Mouse (Mus musculus) cerebellum, adult 18-20 months (tissue): ENCODE measurements at regions not wholly inside any gene's neighbourhood (a gene's known extent, or its start where the extent isn't known, plus 50 kb on each side); places are given as distances from the start of the nearest gene placed in this dataset.
"Not testable (repeated sequence)": the region's sequence is repeated elsewhere in the genome, so short reads cannot be mapped to it uniquely, and the experiment has no call there.

Experiments
- DNase-seq, 2 experiments: peaks; one replicate each; pipeline ENCODE4 v3.0.0; 2021

DNA sequence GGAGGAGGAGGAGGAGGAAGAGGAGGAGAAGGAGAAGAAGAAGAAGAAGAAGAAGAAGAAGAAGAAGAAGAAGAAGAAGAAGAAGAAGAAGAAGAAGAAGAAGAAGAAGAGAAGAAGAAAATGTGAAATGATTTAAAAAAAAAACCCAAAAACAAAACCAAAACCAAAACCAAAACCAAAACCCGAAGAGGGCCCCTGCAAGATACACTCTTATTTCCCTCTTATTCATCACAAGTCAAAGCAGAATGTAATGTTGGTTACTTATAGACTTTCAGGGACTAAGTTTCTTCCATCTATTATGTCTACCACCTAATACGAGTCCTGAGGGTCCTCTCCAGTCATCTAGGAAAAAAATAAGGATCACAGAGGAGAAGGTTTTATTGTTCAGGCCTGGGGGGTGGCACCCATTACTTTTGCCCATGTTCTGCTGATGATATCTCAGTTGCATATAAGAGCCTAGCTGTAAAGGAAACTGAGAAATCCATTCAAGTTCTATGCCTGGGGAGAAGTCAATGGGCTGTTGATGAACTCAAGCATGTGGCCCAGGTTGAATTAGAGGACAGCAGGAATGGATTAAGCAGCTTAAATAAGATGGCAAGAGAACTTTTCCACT lies 118.0 kb downstream of the Gm5426 start:
- no peak for DNase-seq

GRCm38 (mm10) chr10:96257935-96258334 lies 121.5 kb downstream of the Gm5426 start:
- DNase-seq = no peak

DNA sequence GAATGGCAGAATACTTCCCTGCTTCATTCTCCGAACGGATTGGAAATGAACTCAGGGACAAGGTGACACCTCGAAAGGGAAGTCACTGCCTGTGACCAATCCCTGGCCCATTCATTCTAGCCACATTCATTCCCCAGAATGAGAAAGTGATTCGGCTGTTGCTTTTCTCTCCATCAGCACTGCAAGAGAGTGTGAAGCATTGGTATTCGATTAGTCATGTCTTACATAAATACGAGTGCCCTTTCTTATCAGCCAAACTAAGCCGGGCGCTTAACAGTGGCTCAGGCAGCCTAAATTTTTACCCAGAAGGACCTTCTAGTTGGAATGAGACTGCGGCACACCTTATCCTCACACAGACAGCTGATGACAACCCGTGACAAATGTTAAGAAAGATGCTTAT lies 122.8 kb downstream of the Gm5426 start:
- DNase-seq = no peak

- DNase-seq = no peak
Observed at GRCm38 (mm10) chr10:96259648-96260047, 123.2 kb downstream of the Gm5426 start.

DNA sequence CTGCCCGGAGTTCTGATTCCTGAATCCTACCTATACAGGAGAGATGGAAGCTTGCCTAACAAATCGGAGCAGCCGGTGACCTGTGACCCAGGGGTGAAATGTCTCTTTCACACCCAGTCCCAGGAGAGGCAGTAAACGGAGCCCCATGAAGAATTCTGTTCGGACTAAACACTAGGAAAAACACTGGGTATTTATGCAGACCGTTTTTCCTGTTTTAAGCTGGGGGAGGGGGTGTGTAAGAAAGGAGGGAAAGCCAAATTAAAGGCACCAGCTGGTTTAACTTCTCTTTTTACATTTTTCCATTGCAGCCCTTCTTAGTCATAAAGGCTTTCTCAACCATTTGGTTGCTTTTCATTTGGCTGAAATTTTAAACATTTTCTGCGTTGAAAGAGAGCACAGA lies 127.1 kb downstream of the Gm5426 start:
- DNase-seq = no peak

GRCm38 (mm10) chr10:96264433-96264832 lies 128.0 kb downstream of the Gm5426 start:
- DNase-seq = no peak

DNA sequence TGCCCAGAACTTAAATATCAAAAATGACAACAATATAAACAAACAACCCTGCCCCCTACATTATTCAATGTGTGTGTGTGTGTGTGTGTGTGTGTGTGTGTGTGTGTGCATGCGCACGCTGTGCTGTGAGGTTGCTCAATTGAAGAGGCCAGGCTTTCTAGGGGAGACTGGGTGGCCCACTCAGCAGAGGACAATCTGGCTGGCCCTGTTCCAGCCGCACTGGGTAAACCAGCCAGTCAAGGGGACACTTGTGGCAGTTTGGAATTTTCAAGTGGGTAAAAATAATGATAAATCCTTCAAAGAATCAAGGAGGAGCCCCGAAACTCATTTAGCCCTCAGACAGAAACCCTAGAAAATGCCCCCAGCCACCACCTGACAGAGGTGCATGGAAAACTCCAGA lies 128.5 kb downstream of the Gm5426 start:
- DNase-seq = no peak

- no peak for DNase-seq
Observed at GRCm38 (mm10) chr10:96266100-96266735, 129.8 kb downstream of the Gm5426 start.

- no peak for DNase-seq
Observed at GRCm38 (mm10) chr10:96267603-96268002, 131.2 kb downstream of the Gm5426 start.

DNA sequence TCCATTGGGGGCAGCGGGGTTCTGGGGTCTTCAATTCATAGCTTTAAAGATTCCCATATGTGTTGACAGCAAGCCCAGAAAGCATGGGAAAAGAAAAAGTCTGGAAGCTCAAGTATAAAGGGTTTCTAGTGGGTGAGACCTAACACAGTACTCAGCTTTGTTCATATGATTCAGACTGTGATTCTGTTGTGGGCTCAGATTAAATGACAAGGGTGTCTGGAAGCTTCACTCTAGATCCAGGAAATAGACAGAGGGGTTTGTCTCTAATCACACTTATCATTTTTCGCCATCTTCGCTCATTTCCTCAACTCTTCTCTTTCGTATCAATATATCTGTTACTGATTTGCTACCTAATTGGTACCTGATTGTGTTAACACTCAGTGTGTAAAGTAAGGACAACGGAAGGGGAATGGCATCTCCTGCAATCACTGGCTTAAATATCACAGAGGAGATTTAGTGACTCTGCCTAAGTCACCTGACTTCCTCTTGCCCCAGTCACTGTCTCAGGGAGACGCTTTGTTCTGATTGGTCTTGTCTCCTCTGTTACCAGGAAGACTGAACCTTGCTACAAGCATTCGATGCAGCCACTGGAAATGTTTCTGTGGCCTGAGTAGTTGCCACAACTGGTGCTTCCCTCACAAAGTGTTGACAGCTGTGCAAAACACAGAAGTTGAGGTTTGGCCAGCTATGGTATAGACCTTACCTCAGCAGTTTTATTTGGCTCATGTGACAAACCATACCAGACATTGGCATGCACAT lies 137.4 kb downstream of the Gm5426 start:
- DNase-seq = no peak

DNA sequence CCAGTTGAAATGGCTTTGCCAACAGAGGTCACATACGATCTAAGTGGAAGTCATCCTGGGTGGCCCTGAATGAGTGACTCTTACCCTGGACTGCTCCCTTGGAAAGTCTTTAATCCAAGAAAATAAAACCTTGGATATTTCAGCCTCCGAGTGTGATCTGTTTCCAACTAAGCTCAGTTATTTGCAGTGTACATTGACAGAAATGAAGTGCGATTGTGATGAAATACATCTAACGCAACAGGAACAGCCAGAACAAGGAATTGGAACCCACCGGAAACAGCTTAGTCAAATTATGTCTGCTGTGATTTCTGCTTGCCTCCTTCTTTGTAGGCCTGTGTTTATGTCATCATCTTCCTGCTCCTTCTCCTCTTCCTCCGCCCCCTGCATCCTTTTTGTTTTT lies 143.7 kb downstream of the Gm5426 start:
- DNase-seq = no peak

GRCm38 (mm10) chr10:96285407-96286093 lies 149.1 kb downstream of the Gm5426 start:
- DNase-seq = no peak

GRCm38 (mm10) chr10:96286094-96286485 lies 149.7 kb downstream of the Gm5426 start:
- DNase-seq = no peak

DNA sequence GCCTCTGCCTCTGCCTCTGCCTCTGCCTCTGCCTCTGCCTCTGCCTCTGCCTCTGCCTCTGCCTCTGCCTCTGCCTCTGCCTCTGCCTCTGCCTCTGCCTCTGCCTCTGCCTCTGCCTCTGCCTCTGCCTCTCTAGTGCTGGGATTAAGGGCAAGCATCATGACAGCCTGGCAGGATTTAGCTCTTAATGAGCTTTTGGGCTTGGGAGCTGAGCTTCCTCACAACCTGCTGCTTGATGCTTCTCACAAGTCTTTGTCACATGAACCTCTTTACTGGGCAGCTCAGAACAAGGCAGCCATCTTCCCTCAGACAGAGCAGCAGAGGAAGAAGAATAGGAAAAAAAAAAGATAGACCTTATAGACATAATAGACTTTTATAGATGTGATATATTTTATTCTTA lies 152.6 kb downstream of the Gm5426 start:
- DNase-seq = not testable (repeated sequence)

DNA sequence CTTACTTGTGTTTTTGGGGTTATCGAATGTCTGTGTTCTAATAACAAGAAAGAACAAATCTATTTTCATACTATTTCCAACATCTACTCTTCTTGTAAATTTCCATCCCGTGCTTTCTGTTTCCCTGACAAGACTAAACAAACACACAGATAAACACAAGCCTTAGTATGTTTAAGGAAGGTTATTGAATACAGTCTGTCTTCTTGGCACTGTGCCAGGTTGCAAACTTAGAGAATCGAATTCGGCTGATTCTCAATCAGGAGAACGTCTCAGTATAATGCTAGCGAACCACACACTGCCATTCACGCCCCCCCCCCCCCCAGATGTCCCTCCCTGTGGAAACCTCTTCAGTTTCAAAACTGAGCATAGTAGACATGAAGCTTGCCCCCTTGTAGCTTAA lies 157.2 kb downstream of the Gm5426 start:
- DNase-seq = no peak

GRCm38 (mm10) chr10:96294666-96295065 lies 158.3 kb downstream of the Gm5426 start:
- no peak for DNase-seq

GRCm38 (mm10) chr10:96297658-96298057 lies 161.3 kb downstream of the Gm5426 start:
- DNase-seq = peak; percentile 42

- DNase-seq = no peak
Observed at GRCm38 (mm10) chr10:96298566-96298965, 162.2 kb downstream of the Gm5426 start.

DNA sequence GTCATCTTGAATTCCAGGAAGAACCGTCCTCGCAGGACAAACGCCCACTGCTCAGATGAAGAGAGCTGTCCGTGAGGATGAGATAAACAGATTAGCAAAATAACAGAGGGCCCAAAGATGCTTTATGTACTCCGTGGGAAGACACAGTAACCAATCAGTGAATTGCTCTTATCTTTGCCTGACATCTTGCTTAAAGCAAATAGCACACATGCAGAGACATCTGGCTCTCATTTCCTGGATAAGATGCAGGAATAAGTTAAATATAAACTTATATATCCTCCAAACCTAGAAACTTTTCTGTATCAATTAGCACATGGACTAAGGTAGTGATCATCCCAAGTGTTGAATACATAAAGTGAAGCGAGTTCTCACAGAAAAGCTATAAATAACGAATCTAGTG lies 169.3 kb downstream of the Gm5426 start:
- no peak for DNase-seq

GRCm38 (mm10) chr10:96308713-96309445 lies 172.5 kb downstream of the Gm5426 start:
- DNase-seq = peak; percentile 39 to 43

GRCm38 (mm10) chr10:96309766-96310165 lies 173.4 kb downstream of the Gm5426 start:
- DNase-seq = no peak

- no peak for DNase-seq
Observed at GRCm38 (mm10) chr10:96325297-96325696, 188.9 kb downstream of the Gm5426 start.
